Comparison of ENCODE assay signal across 8 mouse cellular contexts in the genomic region with DNA sequence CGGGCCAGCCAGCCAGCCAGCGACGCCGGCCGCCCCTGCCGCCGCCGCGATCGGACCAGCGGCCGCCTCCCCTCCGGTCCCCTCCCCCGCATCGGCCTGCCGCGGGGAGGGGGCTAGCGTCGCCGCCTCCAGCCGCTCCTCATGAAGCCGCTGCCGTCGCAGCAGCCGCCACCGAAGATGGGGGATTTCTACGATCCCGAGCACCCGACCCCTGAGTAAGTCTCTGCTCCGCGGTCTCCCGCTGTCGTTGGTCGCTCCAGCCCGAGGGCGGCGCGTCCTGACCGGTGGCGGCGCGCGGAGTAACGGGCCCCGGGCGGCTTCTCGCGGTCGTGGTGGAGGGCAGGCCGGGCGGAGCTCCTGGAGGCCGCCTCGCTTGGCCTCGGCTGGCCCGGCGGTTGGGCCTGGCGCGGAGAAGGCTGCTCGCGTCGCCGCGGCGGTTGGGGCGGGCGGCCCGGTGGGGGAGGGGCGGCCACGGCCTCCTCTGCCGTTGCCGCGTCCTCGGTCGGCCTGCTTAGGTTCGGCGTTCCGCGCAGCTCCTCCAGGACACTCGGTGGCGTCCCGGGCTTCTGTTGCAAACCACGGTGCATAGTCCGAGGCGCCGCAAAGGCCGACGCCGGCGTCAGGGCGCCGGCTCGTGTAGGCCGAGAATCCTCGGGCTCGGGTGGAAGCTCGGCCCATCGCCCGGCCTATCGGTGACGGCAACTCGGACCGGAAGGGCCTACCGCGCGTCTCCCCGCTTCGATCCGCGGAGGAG. TPM values are rescaled to one million over a fixed set of nuclear protein-coding genes. Genes with fewer than 3 reads are reported as not detected.
DNase-seq lines count a peak whose midpoint lies in the region; ATAC-seq and TF ChIP-seq lines count a peak whose summit lies in the region.

A gene (plus strand): TSS at position 60 of the 754 bp plus-strand sequence.

- intact Hi-C loops in heart, postnatal 10 days (cut with DNase I): loop anchor here (1.0 to 5.0 kb wide), 3 partner anchors 56 to 122 kb away; a partner anchor contains a TSS

- TF ChIP-seq POLR2A in thymus, adult 2 months (IDR thresholded peaks at IDR 0.05; ENCODE audit: control insufficient read depth, extremely low read depth, insufficient read depth, low read length, poor library complexity): peak; percentile 59; the same call in 1 of the 2 replicates

- under 1% methylated on average over 76 of the region's 109 CpGs for WGBS in forebrain, embryonic 14.5 days
- WGBS in large intestine, adult 2 months: under 1% methylated on average over 103 of the region's 109 CpGs
- WGBS in liver, embryonic 16.5 days (ENCODE audit: insufficient replicate concordance): under 1% methylated on average over 76 of the region's 109 CpGs
- under 1% methylated on average over 90 of the region's 109 CpGs for WGBS in neural tube, embryonic 12.5 days
- WGBS in thymus, adult 2 months: under 1% methylated on average over 94 of the region's 109 CpGs

- H3K27ac ChIP-seq in forebrain, embryonic 14.5 days (ENCODE audit: low read depth, low read length): peak within 1 kb of the TSS; percentile 99
- H3K27ac ChIP-seq in liver, embryonic 16.5 days (ENCODE audit: low read length): peak within 1 kb of the TSS; percentile 98
- peak within 1 kb of the TSS; percentile 99 for H3K27ac ChIP-seq in neural tube, embryonic 12.5 days
- H3K27ac ChIP-seq in thymus, adult 2 months (ENCODE audit: control insufficient read depth, insufficient read depth, low read length): peak within 1 kb of the TSS; percentile 73

- no peak for TF ChIP-seq CTCF in G1E (IDR thresholded peaks at IDR 0.05; ENCODE audit: low read depth, low read length)
- peak; percentile 22; the same call in 1 of the 2 replicates for TF ChIP-seq CTCF in thymus, adult 2 months (IDR thresholded peaks at IDR 0.05; ENCODE audit: borderline replicate concordance, control insufficient read depth, extremely low read depth, insufficient read depth, low read length, poor library complexity)

- no peaks in the 10 kb centered on the region for H3K9me3 ChIP-seq in G1E (replicated peaks)
- H3K9me3 ChIP-seq in forebrain, embryonic 14.5 days (replicated peaks; ENCODE audit: control insufficient read depth, low read length): no peaks in the 10 kb centered on the region
- H3K9me3 ChIP-seq in liver, embryonic 16.5 days (replicated peaks; ENCODE audit: control insufficient read depth, low read length): no peaks in the 10 kb centered on the region
- H3K9me3 ChIP-seq in neural tube, embryonic 12.5 days: no peaks in the 10 kb centered on the region

- peaks cover 30% of the 10 kb centered on the region for H3K36me3 ChIP-seq in G1E (replicated peaks)
- H3K36me3 ChIP-seq in forebrain, embryonic 14.5 days (ENCODE audit: control insufficient read depth, insufficient read depth, low read length): no peaks in the 10 kb centered on the region
- no peaks in the 10 kb centered on the region for H3K36me3 ChIP-seq in liver, embryonic 16.5 days (ENCODE audit: control insufficient read depth, insufficient read depth)
- H3K36me3 ChIP-seq in neural tube, embryonic 12.5 days: no peaks in the 10 kb centered on the region
- no peaks in the 10 kb centered on the region for H3K36me3 ChIP-seq in thymus, adult 2 months (ENCODE audit: control insufficient read depth, insufficient read depth, low read length)

- ATAC-seq in G1E (ENCODE audit: extremely low read depth, insufficient number of reproducible peaks, low FRiP score, poor library complexity, severe bottlenecking): no peak
- ATAC-seq in forebrain, embryonic 14.5 days: peak; percentile 61
- peak; percentile 62 for ATAC-seq in liver, embryonic 16.5 days (ENCODE audit: low read depth)
- ATAC-seq in neural tube, embryonic 12.5 days (ENCODE audit: low FRiP score, low read depth): peak; percentile 73

- H3K27me3 ChIP-seq in G1E (ENCODE audit: insufficient read depth, low read length): no peaks in the 10 kb centered on the region
- H3K27me3 ChIP-seq in forebrain, embryonic 14.5 days (replicated peaks; ENCODE audit: control insufficient read depth, insufficient read depth, low read length): no peaks in the 10 kb centered on the region
- H3K27me3 ChIP-seq in liver, embryonic 16.5 days (ENCODE audit: control insufficient read depth, insufficient read depth, low read depth, low read length): no peaks in the 10 kb centered on the region
- H3K27me3 ChIP-seq in neural tube, embryonic 12.5 days (replicated peaks): no peaks in the 10 kb centered on the region
- no peaks in the 10 kb centered on the region for H3K27me3 ChIP-seq in thymus, adult 2 months (ENCODE audit: control insufficient read depth, insufficient read depth, low read length)

- peaks cover 66% of the 10 kb centered on the region for H3K4me1 ChIP-seq in G1E (ENCODE audit: insufficient read depth, low read depth, low read length)
- H3K4me1 ChIP-seq in forebrain, embryonic 14.5 days (ENCODE audit: control insufficient read depth, insufficient read depth, low read length): peaks cover 22% of the 10 kb centered on the region
- H3K4me1 ChIP-seq in liver, embryonic 16.5 days (ENCODE audit: control insufficient read depth, low read depth, low read length): peaks cover 33% of the 10 kb centered on the region
- peaks cover 24% of the 10 kb centered on the region for H3K4me1 ChIP-seq in neural tube, embryonic 12.5 days
- 0 out of 2 replicates have a peak, but pooled peaks cover 4% of the 10 kb centered on the region for H3K4me1 ChIP-seq in thymus, adult 2 months (replicated peaks; ENCODE audit: control insufficient read depth, insufficient read depth, low read length)

- peak within 1 kb of the TSS; percentile 84 for H3K4me2 ChIP-seq in forebrain, embryonic 14.5 days (ENCODE audit: low read length)
- peak within 1 kb of the TSS; percentile 80 for H3K4me2 ChIP-seq in liver, embryonic 16.5 days (ENCODE audit: low read depth, low read length)
- peak within 1 kb of the TSS; percentile 84 for H3K4me2 ChIP-seq in neural tube, embryonic 12.5 days (replicated peaks)

- H3K4me3 ChIP-seq in G1E (ENCODE audit: low read depth, low read length): peak within 1 kb of the TSS; percentile 84
- peak within 1 kb of the TSS; percentile 98 for H3K4me3 ChIP-seq in forebrain, embryonic 14.5 days (ENCODE audit: low read depth, low read length)
- peak within 1 kb of the TSS; percentile 96 for H3K4me3 ChIP-seq in liver, embryonic 16.5 days (ENCODE audit: low read depth, low read length)
- H3K4me3 ChIP-seq in neural tube, embryonic 12.5 days: peak within 1 kb of the TSS; percentile 97
- H3K4me3 ChIP-seq in thymus, adult 2 months (ENCODE audit: control insufficient read depth, insufficient read depth, low read length): peak within 1 kb of the TSS; percentile 91

- DNase-seq in G1E (ENCODE audit: low spot score): peak; percentile 48
- peak; percentile 55 for DNase-seq in c-Kit-positive CD71-positive TER-119-positive erythroid progenitor cells, embryonic 14.5 days (ENCODE audit: low spot score)
- peak; percentile 61 for DNase-seq in forebrain, embryonic 14.5 days (ENCODE audit: low spot score)
- DNase-seq in heart, postnatal 10 days: peak; percentile 79 to 81
- no peak for DNase-seq in large intestine, adult 2 months (ENCODE audit: low read depth, low spot score)
- DNase-seq in thymus, adult 2 months: peak; percentile 74

- peak within 1 kb of the TSS; percentile 99 for H3K9ac ChIP-seq in forebrain, embryonic 14.5 days (ENCODE audit: low read length)
- peak within 1 kb of the TSS; percentile 99 for H3K9ac ChIP-seq in liver, embryonic 16.5 days (ENCODE audit: low read depth, low read length)
- peak within 1 kb of the TSS; percentile 99 for H3K9ac ChIP-seq in neural tube, embryonic 12.5 days

RNA-seq across cellular contexts. Expression of the gene that starts here (rescaled TPM):
- total RNA-seq in G1E (2014; fragmentation: Nextera tagmentation) (220 and 221 TPM in 2 replicates), G1E (2017) (154 and 162 TPM in 2 replicates)
- polyA plus RNA-seq in G1E (2012): 9.4 and 20.1 TPM in 2 replicates
- 36.1 and 43.6 TPM in 2 replicates for polyA plus RNA-seq in forebrain, embryonic 14.5 days (2014; fragmentation: Nextera tagmentation; extraction: Ambion mirVana)
- 10 to 100 TPM; 61.5 to 61.6 TPM for total RNA-seq in heart, postnatal 10 days (2021)
- polyA plus RNA-seq in large intestine, adult 2 months (2012; rRNA removed): 28.3 and 33.9 TPM in 2 replicates
- 9.5 and 10.0 TPM in 2 replicates for polyA plus RNA-seq in liver, embryonic 16.5 days (2015; fragmentation: Nextera tagmentation; extraction: Ambion mirVana)
- polyA plus RNA-seq in neural tube, embryonic 12.5 days (2016; fragmentation: Nextera tagmentation; extraction: Ambion mirVana): 37.4 and 41.3 TPM in 2 replicates
- polyA plus RNA-seq in thymus, adult 2 months (2012; rRNA removed): 78.1 and 85.6 TPM in 2 replicates
